Mouse (Mus musculus) CH12.LX (cell line): ENCODE data around the gene Clcn2.

Experiments
- CTCF ChIP-seq, 2 experiments: IDR thresholded peaks in 1 of 2; conservative IDR thresholded peaks in 1 of 2; 2 replicates each; pipeline ENCODE4 v1.5.1; 2011 to 2012; ENCODE audit warnings: low read depth in 2 of 2, low read length in 2 of 2, improper control_type of control experiment in 1 of 2, inconsistent platforms in 1 of 2, mild to moderate bottlenecking in 1 of 2, moderate library complexity in 1 of 2
- E2F4 ChIP-seq: IDR thresholded peaks from 2 replicates; pipeline ENCODE4 v1.6.1; 2011; ENCODE audit warnings: low read depth, low read length, improper control_type of control experiment; ENCODE audit not compliant: insufficient replicate concordance
- EP300 ChIP-seq: IDR thresholded peaks from 2 replicates; pipeline ENCODE4 v1.6.1; 2011; ENCODE audit warnings: low read length, improper control_type of control experiment
- HCFC1 ChIP-seq: IDR thresholded peaks from 2 replicates; pipeline ENCODE4 v1.6.1; 2012; ENCODE audit warnings: low read depth, mild to moderate bottlenecking, inconsistent platforms, low read length, improper control_type of control experiment
- MAZ ChIP-seq: IDR thresholded peaks from 2 replicates; pipeline ENCODE4 v1.6.1; 2012; ENCODE audit warnings: low read depth, mild to moderate bottlenecking, inconsistent platforms, low read length, improper control_type of control experiment, moderate library complexity
- MYC ChIP-seq: IDR thresholded peaks from 2 replicates; pipeline ENCODE4 v1.6.1; 2011; ENCODE audit warnings: low read depth, mild to moderate bottlenecking, improper control_type of control experiment, low read length
- PAX5 ChIP-seq: IDR thresholded peaks from 2 replicates; pipeline ENCODE4 v1.6.1; 2012; ENCODE audit warnings: low read length, inconsistent platforms, mixed read lengths
- POLR2A ChIP-seq: IDR thresholded peaks from 2 replicates; pipeline ENCODE4 v1.6.1; 2011; ENCODE audit warnings: low read depth, mild to moderate bottlenecking, improper control_type of control experiment, low read length
- RAD21 ChIP-seq: IDR thresholded peaks from 2 replicates; pipeline ENCODE4 v1.6.1; 2011; ENCODE audit warnings: low read depth, mild to moderate bottlenecking, low read length, improper control_type of control experiment, moderate library complexity
- TBP ChIP-seq: conservative IDR thresholded peaks from 2 replicates; pipeline ENCODE4 v1.6.1; 2011; ENCODE audit warnings: low read depth, low read length, improper control_type of control experiment
- ZC3H11A ChIP-seq: IDR thresholded peaks from 2 replicates; pipeline ENCODE4 v1.6.1; 2012; ENCODE audit warnings: low read depth, mild to moderate bottlenecking, inconsistent platforms, low read length, improper control_type of control experiment
- ZKSCAN1 ChIP-seq: IDR thresholded peaks from 2 replicates; pipeline ENCODE4 v1.6.1; 2012; ENCODE audit warnings: low read depth, inconsistent platforms, low read length, improper control_type of control experiment, borderline replicate concordance

DNA sequence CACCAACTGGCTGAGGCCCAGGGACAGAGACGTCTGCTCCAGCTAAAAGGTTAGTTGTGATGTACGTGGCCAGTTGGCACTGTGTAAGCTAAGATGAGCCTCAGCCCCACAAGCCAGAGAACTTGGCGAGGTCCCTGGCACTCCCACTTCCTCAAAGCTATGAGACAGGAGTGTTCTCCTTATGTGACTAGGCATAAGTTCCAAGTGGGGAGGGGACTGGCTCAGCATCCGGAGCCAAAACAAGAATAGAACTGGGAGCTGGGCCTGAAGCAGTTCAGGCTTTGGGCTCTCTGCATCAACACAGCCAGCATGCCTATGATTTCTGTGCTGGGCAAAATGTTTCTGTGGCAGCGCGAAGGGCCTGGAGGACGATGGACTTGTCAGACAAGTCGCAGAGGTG lies 22.8 kb downstream of the Clcn2 start:
- no peak for TF ChIP-seq CTCF (conservative IDR thresholded peaks at IDR 0.05 in 1 of 2, IDR thresholded peaks at IDR 0.05 in 1 of 2; ENCODE audit: low read depth in 2 of 2, low read length in 2 of 2)
- TF ChIP-seq PAX5: no peak
- TF ChIP-seq E2F4: no peak
- no peak for TF ChIP-seq POLR2A
- no peak for TF ChIP-seq ZKSCAN1
- TF ChIP-seq TBP: no peak
- no peak for TF ChIP-seq EP300
- no peak for TF ChIP-seq ZC3H11A
- no peak for TF ChIP-seq HCFC1
- TF ChIP-seq MYC: no peak
- no peak for TF ChIP-seq MAZ
- no peak for TF ChIP-seq RAD21
